Mouse (Mus musculus): ENCODE results near the gene Pwwp2b.

Pwwp2b gene

DNA sequence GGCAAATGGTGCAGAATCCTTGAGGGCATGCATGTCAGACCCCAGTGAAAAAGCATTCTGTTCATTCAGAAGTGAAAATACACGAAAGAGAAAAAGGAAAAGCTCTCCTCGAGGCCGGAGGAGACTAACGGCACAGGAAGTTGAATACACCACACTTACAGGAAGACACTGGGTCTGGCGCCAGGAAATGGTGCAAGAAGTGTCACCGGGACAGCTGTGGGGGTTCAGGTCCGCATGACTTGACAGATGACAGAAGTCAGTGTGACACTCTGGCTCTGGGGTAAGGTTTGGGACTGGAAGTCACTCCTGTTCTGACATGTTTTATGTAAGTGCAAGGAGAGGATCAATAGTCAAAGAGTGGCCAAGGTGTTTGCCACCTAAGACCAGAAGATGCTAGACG, 23.6 kb upstream of the Pwwp2b start:
- peak; percentile 79 for DNase-seq

DNA sequence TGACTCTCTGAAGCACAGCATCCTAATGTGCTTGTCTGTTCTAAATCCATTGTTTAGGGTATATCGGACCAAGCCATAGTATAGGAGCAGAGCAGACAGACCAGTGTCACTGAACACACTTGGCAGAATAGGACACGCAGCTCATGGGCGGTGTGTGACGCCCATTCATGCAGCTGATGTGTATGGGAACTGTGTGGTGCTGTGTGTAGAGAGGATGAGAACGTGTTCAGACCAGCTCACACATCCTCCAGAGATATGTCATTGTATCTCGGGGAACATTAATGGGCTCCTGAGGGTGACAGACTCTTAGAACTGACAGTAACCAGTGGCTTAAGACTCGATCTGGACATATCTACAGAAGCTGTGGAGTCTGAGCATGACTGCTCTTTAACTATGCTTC, 21.9 kb upstream of the Pwwp2b start:
- DNase-seq = no peak

DNA sequence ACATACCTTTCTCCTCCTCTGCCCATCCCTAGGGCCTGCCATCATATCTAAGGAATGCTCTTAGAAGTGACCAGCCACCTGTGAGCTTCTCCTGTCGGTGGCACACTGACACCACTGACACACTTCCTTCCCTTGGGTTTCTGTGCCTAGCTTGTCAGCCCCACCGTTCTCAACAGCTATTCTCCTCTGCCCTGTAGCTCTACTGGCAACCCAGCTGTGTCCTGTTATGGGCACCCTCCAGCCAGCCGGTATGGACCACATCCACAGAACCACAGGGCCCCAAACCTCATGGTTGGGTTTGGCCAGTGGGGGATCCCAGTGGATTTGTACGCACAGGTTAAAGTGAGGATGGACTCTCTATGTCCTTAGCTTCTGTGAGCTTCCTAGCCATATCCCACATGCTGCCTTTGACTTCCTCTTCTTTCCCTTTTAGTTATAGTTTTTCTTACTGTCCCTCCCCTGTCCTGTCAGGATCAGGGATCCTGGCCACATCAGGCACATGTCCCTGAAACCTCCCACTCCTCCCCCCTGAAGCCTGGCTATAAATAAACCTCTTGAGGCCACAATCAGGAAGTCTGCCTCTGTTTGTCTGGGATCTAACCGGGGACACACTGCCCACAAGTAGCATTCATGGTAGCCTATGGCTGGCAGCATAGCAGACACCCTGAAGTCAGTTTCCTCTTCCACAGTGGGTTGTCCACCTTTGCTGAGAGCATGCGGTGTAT, 19.7 kb upstream of the Pwwp2b start:
- DNase-seq = peak; percentile 49

DNA sequence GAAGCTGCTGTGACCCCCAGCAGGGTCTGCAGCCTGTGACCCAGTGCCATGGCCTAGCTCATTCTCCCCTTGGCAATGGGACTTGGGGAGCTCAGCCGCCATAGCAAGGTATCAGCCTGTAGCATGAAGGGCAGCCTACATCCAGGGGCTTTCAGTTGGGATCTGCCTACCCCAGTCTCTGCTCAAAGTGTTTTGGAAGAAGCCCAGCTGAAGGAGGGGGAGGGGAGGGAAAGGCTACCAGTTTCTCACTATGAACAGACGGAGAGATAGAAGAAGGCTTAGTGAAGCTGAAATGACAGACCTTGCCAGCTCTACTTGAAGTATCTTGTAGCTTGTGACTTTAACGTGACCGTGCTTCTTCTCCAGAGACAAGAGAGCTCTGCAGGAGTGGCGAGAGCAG, 18.4 kb upstream of the Pwwp2b start:
- no peak for DNase-seq

DNA sequence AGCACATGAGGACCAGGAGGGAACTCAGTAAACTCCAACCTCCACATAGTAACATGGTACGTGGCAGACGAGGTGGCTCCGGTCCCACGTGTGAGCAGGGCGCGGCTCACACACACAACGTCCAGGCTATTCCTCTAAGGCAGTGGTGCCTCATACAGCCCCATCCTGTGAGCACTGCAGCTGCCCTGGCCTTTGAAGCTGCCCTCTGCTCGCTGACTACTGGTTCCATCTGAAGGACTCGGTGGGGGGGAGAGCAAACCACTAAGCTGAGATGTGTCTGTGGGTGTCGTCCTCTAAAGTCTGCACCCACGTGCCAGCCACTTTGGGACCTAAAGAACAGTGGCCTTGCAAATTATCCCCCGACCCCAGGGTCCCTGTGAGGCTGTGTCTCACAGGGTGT, 18.0 kb upstream of the Pwwp2b start:
- DNase-seq = no peak

DNA sequence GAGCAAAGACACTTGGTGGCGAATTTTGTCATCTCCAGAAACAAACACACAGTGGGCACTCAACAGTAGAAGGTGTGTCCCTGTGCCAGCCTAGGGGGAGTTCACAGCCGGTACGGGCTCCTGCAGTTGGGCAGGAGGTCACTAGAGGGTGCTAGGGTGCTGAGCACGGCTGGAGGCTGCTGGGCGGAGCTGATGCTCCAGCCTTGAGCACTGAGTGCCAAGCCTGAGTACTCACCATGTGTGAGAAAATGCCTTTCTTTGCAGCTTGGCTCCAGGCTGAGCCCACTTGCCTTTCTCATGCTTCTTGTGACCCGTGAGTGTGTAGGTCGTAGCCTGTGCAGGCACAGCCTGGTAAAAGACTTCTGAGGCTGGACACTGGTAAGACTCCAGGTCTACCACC, 14.6 kb upstream of the Pwwp2b start:
- DNase-seq = peak; percentile 94

DNA sequence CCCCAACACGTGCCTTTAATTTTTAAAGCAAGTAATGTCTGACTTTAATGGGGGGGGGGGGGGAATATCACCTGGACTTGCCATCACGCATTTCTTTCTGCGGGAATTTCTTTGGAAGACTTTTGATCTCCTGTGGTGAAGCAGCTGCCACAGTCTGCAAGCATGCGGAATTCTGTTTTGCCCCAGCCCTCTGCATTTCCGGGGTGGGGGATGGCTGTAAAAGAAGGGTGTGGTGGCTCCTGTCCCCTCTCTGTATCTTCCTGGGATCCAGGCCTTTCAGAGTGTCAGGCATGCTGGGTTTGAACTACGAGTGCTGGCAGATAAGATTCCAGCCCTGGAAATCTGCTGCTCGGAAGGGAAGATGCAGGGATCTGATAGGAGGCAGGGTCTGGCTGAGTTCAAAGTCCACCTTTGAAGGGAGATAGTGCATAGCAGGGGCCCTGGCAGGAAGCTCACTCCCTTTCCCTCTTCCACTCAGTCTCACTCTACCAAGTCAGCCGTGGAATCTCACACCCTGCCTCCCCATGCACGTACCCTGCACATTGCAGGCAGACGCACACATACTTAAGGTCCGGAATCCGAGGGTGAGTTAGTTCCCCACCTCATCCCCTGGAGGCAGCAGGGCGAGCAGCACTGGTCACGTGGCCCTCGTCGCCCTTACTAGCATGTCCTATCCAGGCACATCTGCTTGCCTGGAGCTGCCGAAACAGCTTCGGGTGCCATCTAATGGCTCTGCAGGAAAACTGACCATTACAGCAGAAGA, 13.7 kb upstream of the Pwwp2b start:
- peak; percentile 81 for DNase-seq

DNA sequence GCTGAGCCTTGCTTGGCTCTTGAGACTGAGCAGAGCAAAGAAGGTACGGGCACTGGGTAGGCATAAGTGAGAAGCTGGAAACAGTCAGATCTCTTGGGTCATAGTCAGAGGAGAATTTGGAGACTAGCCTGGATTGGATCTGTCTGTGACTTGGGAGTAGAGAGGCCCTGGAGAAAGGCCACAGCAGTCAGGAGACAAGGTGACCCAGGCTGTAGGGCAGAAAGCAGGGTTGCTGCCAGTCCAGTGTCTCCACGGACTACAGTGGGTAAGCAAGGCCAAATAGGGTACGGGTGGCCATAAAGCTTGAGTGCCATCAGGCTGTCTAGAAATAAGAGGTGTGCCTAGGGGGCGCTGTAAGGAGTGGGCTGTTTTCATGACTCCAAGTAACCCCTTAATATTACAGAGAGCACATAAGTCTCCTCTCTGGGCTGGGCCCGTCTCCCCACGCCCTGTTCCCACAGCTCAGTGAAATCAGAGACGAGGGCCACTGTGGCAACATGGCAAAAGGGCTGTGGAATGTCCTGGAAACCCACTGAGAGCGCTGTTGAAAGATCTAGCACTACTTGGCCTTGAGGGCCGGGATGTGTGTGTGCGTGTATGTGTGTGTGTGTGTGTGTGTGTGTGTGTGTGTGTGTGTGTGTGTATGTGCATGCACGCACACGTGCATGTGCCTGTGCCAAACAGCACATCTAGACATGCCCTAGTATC, 12.5 kb upstream of the Pwwp2b start:
- DNase-seq = peak; percentile 37

DNA sequence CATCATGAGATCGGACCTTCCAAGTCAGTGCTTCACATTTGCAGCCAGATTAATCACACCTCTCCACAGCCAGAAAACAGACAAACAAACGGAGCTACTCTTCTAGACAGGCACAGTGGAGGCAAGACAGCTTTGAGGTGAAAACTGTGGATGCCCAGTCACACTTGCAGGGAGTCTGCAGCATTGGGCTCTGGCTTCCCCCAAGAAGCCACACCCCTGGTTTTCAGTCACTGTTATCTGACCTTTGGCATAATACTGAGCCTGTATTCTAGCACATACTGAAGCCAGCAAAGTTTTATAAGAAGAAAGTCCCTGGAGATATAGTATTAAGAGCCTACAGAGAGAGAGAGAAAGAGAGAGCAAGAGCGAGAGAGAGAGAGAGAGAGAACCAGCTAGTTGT, 8.8 kb upstream of the Pwwp2b start:
- no peak for DNase-seq

DNA sequence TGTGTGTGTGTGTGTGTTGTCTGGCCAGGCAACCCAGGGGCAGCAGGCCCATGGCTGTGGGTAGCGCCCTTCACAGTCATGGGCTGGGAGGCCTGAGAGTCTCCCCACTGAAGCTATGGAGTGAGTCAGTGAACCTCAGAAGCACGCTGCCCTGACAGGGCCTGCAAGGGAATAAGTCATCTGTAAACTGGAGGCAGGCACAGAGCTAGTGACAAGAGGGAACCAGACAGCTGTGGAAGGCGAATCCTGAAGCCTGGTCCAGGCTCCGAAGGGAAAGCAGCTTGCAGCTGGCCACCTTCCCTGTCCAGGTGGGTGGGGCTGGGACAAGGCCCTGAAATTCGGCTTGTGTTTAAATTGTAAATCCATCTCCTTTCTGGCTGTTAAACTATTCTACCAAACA, 2.2 kb upstream of the Pwwp2b start:
- DNase-seq = no peak

DNA sequence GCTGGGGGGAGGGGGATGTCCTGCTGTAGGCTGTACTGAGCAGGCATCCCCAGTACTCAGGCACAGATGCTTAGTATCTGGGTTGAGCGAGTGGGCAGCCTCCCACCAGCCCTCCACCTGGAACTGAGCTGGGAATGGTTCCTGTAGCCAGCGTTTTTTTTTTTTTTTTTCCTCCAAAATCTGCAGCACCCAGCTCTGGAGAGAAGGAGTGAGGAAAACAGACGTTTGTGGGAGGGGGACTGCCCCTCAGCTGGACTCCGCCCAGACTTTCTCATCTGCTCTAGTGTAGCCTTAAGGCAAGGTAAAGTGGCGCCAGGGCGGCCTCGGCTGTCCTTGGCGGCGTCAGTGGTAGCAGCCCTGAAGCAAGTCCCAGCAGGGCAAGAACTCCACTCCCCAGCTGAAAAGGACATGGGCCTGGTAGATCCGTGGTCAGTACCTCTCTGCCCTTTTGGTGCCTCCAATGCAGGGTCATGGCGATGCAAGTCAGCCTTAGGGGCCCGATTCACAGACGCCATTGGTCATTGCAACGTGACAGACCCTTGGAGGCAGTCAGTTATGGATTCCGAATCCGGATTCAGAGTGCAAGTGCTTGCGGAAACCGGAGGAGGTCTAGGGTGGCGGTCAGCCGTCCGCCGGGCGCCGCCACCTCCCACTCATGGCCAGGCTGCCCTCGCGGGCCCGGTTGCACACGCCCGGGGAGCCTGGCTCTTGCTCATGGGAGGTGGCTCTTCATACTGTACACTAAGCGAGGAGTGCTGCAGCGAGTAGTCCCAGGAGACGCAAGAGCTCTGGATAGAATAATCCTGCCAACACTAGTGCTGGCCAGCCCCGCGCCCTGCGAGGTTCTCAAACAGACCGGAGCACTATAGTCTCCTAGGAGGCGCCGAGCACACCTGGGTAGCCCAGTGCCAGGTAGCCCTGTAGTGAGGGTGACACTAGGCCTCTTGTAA, 1.1 kb upstream of the Pwwp2b start:
- peak; percentile 59 for DNase-seq

DNA sequence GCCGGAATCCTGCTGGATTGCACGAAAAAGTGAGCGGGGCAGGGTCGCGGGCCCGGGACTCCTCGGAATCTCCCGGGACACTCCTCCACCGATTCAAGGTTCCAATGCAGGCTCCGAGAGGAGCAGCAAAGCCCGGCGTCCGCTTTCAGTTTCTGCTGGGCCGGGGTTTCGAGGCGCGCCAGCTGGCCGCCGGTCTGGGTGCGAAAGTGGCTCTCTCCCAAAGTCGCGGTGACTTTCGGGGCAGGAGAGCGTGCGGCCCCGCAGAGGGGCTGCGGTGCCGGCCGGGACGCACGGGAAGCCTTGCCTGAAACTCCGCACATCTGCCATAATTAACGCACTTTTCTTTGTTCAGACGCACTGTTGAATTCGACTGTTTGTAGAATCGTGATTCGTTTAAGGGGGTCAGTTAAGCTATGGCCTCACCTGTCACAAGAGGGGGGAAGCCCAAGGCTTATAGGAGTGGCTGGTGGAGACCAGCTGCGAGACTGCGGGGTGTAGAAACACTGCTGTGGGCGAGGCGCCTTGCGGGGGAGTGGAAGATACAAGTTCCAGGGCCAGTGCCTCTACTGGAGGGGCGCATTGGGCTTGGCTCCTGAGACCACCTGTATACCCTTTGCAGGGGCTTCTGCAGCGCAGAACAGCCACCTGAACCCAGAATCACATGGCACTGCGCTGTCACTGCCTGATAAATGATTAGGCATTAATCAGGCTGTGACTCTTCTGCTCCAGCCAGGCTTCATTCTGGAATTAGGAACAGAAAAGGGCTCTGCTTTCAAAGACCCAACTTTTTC, 528 bp downstream of the Pwwp2b start:
- DNase-seq = peak; percentile 60

DNA sequence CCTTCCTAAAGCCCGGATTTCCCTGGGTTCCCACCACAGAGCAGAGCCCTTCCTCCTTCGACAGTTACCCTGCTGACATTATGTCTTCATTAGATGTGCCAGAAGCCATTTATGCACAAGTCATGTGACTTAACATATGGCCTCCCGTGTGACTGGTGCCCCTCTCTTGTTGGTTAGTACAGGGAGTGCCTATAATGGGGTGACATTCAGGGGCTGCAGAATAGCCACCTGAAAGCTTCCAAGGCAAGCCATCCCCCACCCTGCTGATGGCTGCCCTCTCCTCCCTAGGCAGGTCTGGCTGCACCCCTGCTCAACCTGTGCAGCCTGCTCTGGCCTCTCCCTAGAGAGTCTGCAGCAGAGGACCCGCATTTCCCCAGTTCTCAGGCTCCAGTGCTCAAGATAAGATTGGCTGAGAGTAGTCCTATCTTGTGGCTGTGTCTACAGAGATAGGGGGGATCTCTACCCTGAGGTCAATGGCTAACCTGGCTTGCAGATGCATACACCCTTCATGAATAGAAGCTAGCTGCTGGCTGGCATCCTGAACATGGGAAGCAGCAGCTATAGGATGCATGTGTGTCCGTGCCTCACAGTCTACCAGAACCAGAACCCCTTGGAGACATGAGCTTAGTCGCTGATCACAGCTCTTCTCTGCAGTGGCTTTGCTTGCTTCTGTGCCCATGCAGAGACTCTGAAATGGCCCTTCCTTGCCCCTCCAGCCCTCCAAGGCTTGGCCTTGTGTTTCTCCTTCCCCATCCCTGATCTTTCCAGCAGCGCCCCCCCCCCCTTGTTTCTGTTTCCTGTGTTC, 1.3 kb downstream of the Pwwp2b start:
- no peak for DNase-seq

DNA sequence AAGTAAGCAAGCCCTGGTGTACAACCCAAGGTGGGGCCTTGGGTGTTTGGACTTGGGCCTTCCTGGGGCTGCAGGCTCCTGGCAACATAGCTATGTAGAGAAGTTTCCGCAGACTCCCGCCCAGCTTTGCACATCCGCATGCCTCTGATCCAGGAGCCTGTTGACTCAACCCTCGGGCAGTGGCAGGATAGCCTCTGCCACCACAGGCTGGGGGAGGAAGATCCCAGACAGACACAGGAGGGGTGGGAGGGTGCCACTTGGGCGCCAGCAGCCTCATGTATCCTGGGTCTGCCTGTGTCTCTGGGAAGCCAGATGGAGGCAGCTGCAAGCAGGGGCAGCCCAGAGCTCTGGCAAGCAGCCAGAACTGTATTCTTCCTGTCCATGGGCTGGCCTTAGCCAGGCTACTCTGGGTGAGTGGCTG, 3.6 kb downstream of the Pwwp2b start:
- peak; percentile 87 for DNase-seq

DNA sequence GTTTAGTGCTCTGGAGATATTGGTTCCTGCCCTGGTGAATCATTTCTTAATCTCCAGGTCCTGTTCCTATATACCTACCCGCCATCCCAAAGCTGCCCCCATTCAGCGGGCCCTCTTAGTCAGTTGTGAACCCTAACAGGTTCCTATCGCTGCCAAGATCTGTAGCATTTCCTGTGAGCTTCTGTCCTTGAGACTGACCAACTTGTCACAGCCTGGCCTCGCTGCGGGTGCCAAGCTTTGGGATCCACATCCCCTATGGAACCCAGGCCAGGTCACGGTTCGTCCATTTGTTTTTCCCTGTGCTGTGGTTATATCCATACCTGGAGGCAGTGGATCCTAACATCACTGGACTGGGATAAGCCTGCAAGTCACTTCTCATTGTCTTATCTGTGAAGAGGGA, 4.3 kb downstream of the Pwwp2b start:
- DNase-seq = no peak

DNA sequence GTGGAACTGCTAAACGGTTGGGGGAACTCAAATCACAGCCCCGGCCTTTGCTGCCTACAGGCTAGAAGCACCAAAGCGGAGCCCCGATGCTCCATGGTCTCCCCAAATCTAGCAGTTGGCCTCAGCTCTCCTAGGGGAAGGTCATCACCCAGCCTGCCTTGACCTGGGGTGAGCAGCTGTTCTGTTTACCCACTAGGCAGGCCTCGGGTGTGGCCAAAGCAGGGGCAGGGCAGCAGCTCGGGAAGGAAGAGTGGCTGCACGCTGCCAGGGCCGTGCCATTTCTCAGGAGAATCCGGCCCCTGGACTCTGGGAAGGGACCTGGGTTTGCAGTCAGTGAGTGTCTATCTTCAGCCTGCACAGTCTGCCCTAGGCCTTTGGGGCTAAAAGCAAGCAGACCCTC, 4.7 kb downstream of the Pwwp2b start:
- peak; percentile 67 for DNase-seq

DNA sequence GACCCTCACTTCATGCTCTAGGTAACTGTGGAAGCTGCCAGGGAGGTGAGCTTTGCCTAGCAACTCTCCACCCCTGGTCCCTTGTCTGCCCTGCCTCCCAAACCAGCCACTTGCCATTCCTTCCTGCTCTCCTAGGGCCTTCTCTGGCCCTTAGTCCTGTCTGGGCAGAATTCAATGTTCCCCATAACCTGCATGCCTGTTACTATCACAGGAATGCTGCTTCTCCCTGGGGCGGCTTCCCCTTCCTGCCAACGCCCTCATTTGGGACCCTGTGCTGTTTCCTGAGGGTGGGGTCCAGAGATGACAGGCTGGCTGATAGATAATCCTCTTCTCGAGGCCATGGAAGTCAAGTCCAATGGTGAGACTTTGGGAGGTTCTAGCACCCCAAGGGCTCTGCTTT, 5.2 kb downstream of the Pwwp2b start:
- DNase-seq = no peak

DNA sequence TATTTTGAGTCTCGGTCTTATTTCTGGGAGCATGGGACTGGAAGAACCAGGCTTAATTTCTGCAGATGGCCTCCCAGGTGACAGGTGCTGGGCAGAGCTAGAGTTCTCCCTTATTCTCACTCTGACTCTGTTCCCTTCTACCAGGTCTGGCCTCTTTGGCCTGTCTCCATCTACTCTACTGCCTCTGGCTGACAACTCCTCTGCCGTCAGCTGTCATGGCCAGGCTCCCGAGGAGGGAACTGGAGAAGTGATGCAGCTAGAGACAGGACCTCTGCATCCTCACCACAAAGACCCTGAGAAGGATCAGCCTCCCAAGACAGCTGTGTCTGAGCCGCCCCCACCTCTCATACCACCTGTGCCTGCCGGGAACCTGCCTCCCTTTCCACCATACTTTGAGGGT, 6.3 kb downstream of the Pwwp2b start:
- no peak for DNase-seq

DNA sequence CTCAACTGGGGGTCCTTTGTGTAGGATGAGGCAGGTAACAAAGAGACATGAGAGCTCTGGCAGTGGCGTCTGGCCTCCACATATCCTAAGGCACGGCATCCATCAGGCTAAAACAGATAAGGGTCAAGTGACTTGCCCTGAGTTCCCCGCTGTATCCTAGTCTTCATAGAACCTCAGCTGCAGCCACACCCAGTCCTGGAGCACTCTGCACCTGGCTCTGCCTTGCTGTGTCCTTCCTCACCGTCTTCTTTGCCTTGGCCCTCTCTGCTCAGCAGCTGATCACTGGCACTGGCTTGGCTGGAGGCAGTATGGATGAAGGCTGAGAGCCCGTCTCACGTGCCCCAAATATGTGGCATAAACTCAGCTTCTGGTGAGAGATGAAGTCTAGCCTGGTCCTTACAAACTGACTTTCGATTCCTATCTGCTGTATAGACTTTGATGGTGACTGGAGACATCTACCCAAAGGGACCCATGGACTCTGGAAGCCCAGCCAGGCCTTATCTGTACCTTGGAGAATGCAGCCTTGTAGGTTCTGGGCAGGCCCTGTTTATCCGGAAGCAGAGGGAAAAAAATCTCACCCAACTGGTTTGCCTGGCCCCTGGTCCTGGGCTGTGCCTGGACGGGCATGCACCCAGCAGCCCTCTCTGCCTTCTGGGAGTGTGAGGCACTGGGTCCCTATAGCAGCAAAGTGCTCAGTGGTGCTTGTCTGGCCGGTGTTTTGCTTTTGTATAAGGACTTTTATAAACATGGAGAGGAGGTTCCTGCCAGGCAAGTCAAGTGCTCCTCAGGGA, 9.7 kb downstream of the Pwwp2b start:
- peak; percentile 80 for DNase-seq

DNA sequence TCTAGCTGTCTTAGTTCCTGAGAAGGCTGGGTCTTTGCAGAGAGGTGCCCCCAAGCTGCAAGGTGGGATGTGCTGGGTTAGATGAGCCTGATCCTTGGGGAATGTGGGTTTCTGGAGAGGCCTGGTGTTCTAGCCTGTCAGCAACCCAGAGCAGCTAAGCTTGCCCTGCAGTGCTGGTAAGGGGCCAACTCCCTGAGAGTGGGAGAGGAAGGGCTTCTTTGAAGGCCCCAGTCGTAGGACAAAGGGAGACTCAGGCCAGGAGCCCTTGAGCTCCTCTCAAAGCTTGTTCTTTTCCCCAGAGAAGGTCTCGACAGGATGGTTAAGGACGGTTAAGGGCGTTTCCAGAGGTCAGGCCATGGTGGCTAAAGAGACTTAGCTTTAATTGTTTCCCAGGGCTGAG, 16.1 kb downstream of the Pwwp2b start:
- DNase-seq = peak; percentile 47
